Mouse (Mus musculus) frontal cortex, postnatal 10 days (tissue): Measurements from ENCODE around the gene Plcb1.
"Not testable (repeated sequence)": the region's sequence is repeated elsewhere in the genome, so short reads cannot be mapped to it uniquely, and the experiment has no call there.

Source experiments
- DNase-seq, 2 experiments: peaks; one replicate each; pipeline ENCODE4 v3.0.0; 2022; ENCODE audit warnings: low spot score in 2 of 2, mixed read lengths in 1 of 2

Gene Plcb1

DNA sequence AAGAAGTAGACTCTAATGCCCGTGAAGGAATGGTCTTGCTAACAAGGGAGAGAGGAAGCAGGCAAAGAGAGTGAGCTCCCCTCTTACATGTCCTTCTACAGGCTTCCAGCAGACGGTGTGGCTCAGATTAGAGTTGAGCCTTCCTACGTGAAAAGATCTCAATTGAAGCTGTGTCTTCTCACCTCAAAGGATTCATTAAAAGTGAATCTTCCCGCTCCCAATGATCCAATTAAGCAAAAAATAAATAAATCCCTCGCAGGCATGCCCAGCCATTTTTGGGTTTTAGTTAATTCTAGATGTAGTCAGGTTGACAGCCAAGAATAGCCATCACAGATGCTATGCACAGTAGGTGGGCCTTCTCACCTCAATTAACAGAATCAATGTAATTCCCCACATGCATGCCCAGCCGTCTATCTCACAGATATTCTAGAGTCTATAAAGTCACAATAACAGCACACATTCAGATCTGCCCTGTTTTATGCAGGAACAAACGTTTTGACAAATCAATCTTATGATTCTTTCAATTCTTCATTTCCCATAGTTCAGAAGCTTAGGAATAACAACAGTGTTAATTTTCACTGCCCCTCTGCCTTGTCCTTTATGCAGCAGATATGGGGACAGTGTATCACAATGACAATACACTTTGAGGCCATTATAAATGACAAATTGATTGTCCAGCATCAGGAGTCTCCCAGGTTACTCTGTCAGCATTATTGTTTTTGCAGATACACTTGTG is 520.0 kb downstream of the Plcb1 start:
- DNase-seq, result no peak

DNA sequence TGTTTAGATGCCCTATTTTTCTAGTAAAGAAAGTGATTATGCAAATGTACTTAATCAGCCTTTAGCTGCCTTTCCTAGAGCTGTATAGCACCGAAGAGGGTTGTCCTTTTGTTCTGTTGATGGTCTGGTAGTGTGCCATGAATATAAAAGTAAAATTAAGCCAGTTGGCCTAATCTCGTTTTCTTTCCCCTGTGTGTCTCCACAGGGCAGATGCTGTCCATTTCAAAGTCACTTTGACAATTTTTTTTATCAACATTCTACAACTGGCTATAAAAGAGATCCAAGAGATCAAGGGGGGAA is 520.6 kb downstream of the Plcb1 start:
- no peak for DNase-seq

DNA sequence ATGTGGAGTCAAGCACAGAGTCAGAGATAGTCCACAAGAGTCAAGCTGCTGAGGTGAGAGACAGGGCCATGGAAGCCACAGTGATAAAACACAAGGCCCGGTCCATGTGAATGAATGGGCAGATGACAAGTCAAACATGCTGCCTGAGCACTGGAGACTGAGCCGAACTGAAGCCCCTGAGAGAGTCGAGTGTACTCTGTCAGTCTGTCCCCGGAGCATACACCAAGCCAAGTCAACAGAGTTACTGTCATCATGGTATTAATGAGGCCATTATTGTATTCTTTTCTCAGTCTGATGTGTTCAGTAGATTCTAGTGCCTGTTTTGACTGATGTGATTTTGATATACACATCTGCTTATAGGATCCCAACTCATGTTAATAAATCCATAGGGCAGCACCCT is 521.9 kb downstream of the Plcb1 start:
- no peak for DNase-seq

DNA sequence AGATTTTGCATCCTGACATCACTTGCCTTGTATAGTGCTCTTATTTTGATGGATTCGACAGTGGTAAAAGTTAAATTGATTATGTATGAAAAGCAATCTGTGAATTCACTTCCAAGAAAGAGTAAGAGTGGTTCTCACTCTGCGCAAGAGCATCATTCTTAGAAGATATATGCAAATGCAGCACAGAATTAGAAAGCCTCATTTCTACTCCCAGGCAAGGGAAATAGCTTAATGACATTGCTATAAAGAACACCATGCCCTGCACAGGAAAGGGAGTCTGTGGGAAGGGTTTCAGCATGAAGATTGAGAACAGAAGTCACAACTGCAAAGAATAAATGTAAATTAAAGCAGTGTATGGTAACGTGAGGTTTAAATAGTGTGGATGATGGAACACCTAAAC is 530.1 kb downstream of the Plcb1 start:
- no peak for DNase-seq

DNA sequence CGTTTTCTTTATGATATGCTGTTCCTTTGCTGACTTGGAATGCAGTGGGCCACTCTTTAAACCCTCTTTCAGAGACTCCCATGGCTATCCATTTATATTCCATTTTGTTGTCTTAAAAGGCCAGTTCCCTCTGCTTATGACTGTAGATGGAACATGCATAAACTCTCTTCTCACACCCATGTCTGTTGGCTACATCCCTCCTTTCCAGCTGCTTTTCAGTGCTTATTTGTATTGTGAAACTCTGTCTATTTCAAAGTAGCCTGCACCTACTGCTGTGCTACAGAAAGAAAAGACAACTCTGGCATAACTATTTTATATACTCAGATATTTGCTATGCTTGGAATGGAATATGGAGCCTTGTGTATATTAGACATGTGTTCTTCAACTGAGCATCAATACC is 532.3 kb downstream of the Plcb1 start:
- DNase-seq, result no peak

DNA sequence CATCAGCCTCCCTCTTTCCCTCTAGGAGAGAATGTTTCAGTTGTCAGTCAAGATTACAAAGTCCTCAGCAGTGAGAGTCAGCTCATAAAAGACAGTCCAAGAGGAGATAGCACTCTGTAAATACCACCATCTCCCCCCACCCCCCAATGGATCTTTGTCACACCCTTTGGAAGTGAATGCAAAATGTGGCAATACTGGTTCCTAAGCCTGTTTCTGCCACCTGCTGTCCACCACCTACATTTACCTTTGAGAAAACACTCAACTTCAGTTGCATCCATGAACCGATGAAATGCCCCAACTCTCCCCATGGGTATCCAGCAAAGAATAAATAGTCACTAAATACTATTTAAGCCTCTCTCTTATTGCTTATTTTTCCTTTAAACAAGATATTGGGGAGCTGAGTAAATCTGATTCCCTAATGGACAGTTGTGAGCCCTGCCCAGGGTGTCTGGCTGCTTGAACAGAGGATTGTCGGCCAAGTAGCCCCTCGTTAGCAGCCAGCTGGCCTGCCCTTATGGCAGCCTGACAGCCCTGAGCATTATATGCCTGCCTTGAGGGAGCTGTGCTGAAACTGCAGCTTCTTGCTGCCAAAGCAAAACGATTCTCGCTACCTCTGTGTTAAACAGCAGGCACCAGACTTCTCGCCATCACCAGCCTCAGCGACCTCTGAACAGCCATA is 537.5 kb downstream of the Plcb1 start:
- DNase-seq, result no peak

DNA sequence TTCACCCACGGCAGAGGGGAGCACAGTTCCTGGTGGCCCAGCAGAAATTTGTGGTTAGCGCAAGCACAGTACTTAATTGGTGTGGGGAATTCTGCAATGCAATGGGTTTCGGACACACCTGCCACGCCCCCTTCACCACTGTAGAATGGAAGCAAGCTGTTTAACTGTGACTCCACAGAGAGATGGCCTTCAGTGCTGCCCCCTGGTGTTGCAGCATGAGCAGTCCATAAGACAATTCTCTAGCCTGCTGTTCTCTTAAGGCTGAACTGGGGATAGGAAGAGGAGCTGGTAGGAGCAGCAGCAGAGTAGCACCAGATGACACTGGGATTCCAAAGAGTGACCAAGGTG is 538.1 kb downstream of the Plcb1 start:
- DNase-seq, result peak; percentile 61 to 81

DNA sequence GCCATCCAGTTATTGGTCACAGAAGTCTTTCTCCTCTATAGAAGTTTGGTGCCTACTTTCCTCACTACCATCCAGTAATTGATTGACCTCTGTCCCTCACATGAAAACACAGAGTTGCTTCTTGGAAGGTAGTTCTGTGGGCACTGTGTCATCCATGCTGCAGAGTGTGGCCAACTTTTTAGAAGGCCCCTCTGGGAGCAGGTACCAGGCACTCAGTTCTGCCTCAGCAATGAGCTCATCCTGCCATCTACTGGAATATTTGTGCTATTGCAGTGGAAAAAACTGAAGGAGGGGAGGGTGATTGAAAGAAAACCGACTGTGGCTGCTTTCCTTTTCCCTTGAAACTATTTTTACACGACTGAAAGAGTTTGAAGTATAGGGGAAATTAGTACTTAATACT is 542.9 kb downstream of the Plcb1 start:
- no peak for DNase-seq

DNA sequence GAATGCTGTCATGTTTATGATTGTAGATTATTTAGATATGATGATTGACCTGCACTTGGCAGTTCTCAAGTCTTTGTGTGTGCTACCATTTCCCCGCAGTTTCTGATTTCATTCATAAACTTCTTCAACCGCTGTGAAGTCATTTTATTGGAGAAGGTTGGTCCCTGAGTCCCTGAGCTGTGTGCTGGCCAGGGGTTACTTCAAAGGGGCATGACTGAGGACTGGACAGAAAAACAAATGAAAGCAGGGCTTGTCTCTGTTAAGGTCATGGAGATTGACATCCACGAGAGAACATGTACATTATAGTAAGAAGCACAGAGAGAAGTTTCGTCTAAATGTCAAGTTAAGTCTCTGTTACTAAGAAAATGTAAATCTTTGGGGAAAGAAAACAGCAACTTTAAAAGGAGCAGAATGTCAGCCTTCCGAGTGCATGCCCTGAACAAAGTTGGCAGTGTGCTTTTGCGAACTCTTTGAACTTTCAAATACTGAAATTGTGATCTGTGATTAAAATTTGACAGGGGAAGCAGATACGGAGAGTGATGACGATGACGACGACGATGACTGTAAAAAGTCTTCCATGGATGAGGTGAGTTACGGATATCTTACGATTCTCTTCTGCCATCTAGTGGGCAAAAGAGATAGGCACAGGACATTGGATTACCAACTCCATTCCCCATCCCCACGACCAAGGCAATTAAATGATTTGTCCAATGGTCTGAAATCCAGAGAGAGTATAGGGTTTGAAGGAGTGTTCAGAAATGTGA is 544.1 kb downstream of the Plcb1 start:
- peak in 1 of 2 experiments; percentile 32 for DNase-seq

DNA sequence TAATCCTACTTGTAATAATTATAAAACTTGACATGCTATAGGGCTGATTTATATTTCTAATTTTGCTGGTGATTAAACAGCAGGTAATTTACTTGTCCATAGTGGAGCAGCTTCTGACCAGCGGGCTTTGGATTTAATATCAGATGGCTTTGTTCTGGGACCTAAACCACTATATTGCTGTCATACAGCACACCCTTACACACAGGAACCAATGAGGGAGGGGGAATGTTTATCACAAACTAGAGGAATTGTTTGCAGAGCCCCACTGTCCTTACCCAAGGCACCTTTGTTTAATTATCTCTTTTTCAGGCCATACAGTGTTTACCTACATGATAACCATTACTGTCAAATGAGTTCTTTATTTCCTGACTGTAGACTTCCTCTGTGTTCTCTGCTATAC is 546.0 kb downstream of the Plcb1 start:
- DNase-seq, result no peak

DNA sequence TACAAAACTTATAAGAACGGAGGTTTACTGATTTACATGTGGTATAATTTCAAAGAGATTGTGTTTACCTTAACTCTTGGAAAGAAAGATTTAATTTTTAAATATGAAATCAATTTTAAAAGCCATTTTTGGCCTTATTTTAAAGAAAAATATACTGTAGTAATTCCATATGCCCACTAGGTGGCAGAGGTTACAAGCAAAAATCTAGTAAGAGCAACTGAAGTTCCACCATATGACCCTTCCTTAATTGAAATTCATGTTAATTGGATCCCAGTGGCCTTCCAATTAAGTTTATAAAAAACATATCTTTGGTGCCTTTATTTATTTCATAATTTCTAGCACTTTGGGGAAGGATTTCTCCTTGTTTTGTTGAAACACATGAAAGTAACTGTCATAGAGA is 570.4 kb downstream of the Plcb1 start:
- no peak for DNase-seq

DNA sequence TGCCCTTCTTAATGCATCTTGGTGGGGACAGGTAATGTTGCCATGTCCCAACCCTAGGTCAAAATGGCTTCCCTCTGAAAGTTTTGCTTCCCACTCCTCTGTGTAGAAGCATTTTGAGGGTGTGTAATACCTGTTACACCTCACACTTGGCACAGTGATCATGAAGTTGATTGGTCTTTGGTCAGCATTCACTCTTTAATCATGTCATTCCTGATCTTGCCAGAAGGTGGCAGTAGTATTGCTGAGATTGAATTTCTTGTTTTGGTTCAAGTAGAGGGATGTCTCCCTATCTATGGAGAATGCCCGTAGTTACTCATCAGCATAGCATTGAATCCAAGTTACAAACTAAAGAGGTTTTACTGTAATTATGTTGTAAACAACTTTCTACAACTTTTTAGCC is 575.9 kb downstream of the Plcb1 start:
- no peak for DNase-seq

DNA sequence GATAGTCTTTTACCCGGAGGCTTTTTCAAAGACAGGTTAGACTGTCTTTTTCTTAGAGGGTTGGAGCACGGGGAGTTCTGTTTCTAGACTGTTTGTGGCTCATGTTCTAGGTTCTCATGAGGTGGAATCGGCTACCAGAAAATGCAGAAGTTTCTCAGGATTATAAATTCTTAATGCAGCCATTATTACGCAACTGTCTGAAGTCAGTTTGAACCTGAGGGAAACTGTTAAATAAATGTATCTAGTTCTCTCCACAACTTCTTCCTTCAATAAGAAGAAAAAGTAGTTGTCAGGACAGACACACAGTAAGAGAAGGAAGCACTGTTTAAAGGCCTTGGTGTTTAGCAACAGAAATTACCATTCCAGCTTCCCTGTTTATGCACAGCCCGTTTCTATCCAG is 577.1 kb downstream of the Plcb1 start:
- DNase-seq, result no peak

DNA sequence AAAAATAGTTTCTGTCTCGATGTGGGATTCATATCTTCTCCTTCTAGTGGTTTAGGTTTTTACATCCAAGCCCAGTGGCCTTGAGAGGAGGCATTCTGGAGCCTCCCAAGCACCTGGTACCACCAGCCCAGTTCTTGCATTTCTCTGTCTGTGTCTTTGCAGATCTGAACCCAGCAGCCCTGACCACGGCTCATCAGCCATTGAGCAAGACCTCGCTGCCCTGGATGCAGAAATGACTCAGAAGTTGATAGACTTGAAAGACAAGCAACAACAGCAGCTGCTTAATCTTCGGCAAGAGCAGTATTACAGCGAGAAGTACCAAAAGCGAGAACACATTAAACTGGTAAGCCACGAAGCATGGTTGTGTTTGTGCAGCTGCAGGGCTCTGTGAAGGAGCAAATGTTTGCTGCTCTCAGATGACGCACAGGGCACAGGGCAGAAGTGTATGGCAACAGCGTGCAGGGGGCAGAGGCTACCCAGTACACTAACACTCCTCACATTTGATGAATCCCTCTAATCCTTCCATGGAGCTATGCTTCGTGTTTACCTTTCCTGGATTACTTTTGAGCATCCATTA is 584.5 kb downstream of the Plcb1 start:
- no peak for DNase-seq

DNA sequence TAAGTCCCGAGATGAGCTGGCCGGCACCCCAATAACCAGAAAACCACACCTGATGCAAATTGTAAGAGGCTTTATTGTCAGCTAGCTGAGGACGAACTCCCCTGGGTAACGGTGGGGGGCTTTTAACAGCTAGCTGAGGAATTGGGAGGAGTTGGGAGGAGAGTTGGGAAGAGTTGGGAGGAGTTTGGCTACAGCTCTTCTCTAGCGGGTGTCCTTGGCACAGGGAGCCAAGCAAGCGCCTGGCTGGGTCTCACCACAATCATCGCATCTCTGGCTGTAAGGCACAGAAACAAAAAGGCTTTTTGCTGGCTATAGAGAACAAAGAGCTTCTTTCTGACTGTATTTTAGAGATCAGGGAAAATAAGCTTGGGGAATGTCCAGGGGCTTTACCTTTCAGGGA is 594.9 kb downstream of the Plcb1 start:
- DNase-seq, result not testable (repeated sequence)

DNA sequence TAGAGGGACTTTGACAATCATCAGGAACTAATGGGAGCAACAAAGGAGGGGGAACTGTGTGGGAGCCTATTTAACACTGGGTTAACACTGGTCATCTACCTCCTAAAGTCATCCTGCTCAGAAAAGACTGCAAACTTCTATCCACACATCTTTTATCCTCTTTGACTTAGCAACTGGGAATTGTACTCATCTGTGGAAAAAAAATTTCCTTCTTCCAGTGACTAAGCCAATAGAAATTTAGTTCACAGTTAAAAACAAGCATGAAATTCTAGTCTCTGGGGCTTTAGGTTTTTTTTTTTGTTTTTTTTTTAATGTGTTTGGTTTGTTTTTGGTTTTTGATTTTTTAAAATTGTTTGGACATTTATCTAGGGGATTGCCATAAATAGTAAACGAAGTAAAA is 595.5 kb downstream of the Plcb1 start:
- no peak for DNase-seq

DNA sequence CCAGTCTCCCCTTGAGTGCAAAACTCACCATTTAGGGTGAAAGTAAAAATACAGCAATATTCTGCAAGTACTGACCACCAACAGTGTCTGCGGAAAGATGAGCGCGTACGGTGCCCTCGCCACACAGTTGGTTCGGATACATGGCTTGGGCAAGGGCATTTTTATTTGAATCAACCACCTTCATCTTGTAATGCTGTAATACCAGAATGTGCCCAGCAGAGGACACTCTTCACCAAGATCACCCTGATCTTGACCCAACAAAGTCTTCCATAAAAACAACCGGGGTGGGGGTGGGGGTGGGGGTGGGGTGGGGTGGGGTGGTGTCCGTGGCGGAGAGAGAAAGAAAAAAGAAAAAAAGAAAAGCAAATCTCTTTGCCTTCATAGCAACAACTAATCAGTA is 602.1 kb downstream of the Plcb1 start:
- peak in 1 of 2 experiments; percentile 13 for DNase-seq

DNA sequence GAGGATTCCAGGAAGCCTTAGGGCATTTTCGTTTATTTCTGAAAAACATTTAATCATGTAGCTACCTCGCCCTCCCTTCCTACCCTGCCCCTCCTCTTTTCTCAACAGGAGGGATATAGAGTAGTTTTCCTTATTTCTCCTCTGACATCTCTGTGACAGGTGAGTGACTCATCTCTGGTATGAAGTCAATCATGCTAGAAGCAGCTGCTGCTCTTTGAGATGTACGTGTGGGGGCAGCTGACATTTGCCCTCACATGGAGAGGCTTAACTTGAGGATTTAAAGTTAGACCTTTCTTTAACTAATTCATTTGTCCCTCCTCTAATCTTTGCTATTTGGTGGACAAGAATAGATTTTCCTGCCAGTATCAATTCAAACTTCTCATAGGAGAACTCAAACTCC is 608.8 kb downstream of the Plcb1 start:
- DNase-seq, result no peak

DNA sequence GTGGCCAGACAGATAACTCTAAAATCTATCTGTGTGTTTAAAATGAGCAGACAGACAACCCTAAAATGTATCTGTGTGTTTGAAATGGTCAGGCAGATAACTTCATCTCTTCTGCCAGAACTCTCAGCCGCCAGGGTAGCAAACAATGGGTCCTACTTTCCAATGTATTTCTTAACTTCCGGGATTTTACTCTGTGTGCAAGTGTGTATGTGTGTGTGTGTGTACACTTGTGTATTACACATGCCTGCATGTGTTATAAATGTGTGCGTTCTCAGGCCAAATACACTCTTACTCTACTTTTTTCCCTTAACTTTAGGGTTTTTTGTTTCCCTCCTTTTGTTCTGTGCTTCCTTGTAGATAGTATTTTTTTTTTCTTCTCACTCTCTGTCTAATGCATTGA is 610.5 kb downstream of the Plcb1 start:
- DNase-seq, result no peak

DNA sequence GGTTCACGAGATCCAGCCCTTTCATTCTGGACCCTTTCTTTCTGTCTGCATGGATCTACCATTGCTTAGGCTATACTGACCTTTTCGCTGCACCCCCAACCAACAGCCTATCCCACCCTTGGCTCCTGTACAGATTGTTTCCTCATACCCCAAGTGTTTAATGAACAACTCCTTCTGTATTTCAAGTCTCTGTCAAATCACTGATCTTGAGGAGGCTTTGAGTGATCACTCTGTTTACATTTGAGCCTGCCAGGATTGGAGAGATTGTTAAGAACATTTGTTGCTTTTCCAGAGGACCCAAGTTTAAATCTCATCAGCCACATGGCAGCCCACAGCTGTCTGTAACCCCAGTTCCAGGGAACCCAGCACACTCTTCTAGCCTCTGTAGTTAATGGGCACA is 612.1 kb downstream of the Plcb1 start:
- DNase-seq, result no peak

DNA sequence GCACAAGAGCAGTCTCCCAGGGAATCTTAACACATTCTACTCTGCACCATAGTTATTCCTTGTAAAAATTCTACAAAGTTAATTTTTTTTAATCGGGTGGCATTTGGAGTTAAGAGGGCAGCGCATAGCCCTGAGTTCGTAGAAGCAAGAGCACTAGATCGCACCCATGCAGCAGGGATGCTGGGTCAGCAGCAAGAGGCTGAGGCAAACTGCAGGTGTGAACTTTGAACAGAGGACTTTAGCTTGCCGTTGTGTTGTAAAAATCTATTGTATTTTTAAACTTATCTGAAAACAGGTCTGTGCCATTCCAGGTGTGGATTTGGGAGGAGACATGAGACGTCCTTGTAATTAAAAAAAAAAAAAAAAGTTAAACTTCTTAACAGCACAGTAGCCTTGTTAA is 613.9 kb downstream of the Plcb1 start:
- no peak for DNase-seq

DNA sequence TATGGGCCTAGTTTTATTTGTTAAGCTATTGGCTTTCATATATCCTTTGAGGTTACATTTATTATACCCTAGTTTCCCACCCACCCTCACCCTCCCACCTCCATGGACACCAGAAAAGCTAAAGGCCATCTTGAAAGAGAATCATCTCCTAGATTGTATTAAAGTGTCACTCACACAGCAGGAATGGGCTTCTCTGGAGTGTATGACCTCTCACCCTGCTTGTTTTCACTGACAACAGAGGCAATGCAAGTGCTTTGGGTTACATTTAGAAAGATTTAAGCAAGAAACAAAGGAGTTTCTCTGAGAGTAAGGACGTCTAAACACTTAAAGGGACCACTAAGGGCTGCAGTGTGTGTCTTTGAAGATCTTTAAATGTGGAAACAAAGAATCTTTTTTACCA is 617.0 kb downstream of the Plcb1 start:
- DNase-seq, result no peak

DNA sequence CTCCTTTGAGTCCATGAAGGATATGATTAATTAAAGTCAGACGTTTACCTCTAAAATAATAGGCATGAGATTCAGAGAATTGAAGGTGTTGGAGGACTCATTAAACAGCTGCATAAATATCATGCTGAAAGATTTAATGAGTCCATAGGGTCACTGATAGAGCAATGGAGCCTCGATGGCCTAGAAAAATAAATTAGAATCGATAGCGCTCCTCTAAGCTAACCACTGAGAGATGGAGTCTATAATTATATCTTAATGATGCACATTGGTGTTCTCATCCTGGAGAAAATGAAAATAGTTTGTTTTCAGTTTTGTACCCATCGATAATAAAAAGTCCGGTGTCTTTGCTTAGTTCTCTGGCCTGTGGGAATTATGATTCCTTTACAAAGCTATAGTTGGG is 617.5 kb downstream of the Plcb1 start:
- no peak for DNase-seq
